Mouse (Mus musculus) thymus, adult 2 months (tissue): Measurements from ENCODE around the gene Ccl22.

Experiments used
- CTCF ChIP-seq: fragments of 200-500 bp; IDR thresholded peaks from 2 replicates; pipeline ENCODE4 v1.5.1; 2012; ENCODE audit warnings: mild to moderate bottlenecking, control low read depth, low read length, moderate library complexity, borderline replicate concordance; ENCODE audit not compliant: control insufficient read depth, poor library complexity, insufficient read depth; ENCODE audit errors: extremely low read depth
- POLR2A ChIP-seq: fragments of 200-500 bp; IDR thresholded peaks from 2 replicates; pipeline ENCODE4 v1.6.1; 2012; ENCODE audit warnings: mild to moderate bottlenecking, low read length, control low read depth, moderate library complexity; ENCODE audit not compliant: control insufficient read depth, poor library complexity, insufficient read depth; ENCODE audit errors: extremely low read depth

- no peak for TF ChIP-seq CTCF
- no peak for TF ChIP-seq POLR2A
Observed at GRCm38 (mm10) chr8:94734735-94735350, 10.5 kb upstream of the Ccl22 start.
